Mouse (Mus musculus) olfactory bulb, adult 2 months (tissue): ENCODE results near the gene Eya3. TPM values are rescaled to one million over a fixed set of nuclear protein-coding genes. Genes with fewer than 3 reads are reported as not detected.
A peak's percentile ranks its signal among the peaks of the same experiment; 100 is the strongest.
"Not testable (repeated sequence)": the region's sequence is repeated elsewhere in the genome, so short reads cannot be mapped to it uniquely, and the experiment has no call there.

Experiments
- H3K27ac ChIP-seq: fragments of 200-500 bp; 2 replicates; pipeline ENCODE4 v1.5.1; 2012; ENCODE audit warnings: low read depth, low read length; ENCODE audit not compliant: insufficient read depth
- H3K4me1 ChIP-seq: fragments of 200-500 bp; 2 replicates; pipeline ENCODE4 v1.6.1; 2012; ENCODE audit warnings: low read length; ENCODE audit not compliant: control insufficient read depth, insufficient read depth
- H3K4me3 ChIP-seq: fragments of 200-500 bp; 2 replicates; pipeline ENCODE4 v1.5.1; 2012; ENCODE audit warnings: mild to moderate bottlenecking, low read depth, low read length, moderate library complexity; ENCODE audit not compliant: insufficient read depth
- CTCF ChIP-seq: fragments of 200-500 bp; IDR thresholded peaks from 2 replicates; pipeline ENCODE4 v1.5.1; 2012; ENCODE audit warnings: low read depth, mild to moderate bottlenecking, low read length, moderate library complexity; ENCODE audit not compliant: insufficient read depth
- POLR2A ChIP-seq: fragments of 200-500 bp; IDR thresholded peaks from 2 replicates; pipeline ENCODE4 v1.6.1; 2012; ENCODE audit warnings: mild to moderate bottlenecking, low read depth, low read length, moderate library complexity; ENCODE audit not compliant: insufficient read depth
- WGBS: fragments of 180-500 bp; shearing (Covaris S2); methylation state at CpG from one replicate; pipeline ENCODE4 v1.1.7; 2018; 5-methylcytosine and 5-hydroxymethylcytosine counted together
- polyA plus RNA-seq: library from polyadenylated mRNA; stranded (reverse); fragments of >200 nt; gene quantifications from 2 replicates; pipeline ENCODE4 v1.2.4, GENCODE M21; 2012; ENCODE audit warnings: low replicate concordance; ENCODE audit not compliant: missing spikeins, insufficient read depth, insufficient read length

Eya3 gene
- polyA plus RNA-seq, 1 experiment, result not detected

- Histone ChIP-seq H3K27ac (no peak overlapping the region), H3K4me1 (peaks cover 7% of the 10 kb centered on the region), H3K4me3 (no peak overlapping the region)
- TF ChIP-seq CTCF, result no peak
- TF ChIP-seq POLR2A, result no peak
- WGBS, result 91% methylated on average over 8 of the region's 8 CpGs
Measured at GRCm38 (mm10) chr4:132728233-132728632, 89.4 kb downstream of the Eya3 start.

DNA sequence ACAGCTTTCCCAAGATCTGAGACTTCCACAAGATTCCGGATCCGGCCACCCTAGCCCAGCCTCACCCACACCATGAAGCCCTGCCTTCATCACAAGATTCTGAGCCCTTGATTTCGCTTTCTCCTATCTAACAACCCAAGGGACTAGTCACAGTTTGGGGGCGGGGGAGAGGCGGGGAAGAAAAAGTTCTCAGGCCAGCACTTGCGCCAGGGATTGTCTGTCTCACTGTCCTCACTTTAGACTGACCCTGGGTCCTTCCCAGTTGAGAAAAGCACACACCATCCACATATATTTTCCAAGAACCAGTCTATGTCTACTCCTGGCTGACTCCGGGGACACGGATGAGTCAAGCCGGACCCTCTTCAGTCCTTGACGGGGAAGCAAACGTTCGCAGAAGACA lies 92.8 kb downstream of the Eya3 start:
- 54% methylated on average over 12 of the region's 12 CpGs for WGBS

DNA sequence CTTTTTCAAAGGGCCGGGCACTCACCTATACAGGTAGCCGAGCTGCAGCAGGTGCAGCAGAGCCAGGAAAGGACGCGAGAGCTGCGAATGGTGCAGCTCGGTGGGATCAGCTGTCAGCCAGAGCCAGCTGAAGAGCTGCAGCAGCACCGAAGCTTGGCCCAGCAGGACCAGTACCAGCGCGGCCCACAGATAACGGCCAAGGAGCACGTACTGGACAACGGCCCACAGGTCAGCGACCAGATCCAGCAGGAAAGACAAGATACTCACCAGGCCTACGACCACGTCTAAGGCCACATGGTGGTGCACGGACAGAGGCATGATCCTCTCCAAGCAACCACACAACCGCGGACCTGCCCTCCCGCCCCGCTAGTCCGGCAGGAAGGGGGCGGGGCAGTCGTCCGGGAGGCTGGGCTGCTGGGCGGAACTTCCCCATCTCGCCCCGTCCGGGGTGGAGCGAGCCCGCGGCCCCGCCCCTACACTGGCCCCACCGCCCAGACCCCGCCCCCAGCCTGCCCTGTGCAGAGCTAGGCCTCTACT lies 93.4 kb downstream of the Eya3 start, which contains the start of gene Xkr8:
TSS of gene Xkr8 (minus strand) at position 399 of the 537 bp plus-strand sequence.
- H3K4me3 ChIP-seq, result peak within 1 kb of the TSS; percentile 49
- H3K4me1 ChIP-seq, result peaks cover 7% of the 10 kb centered on the region
- H3K27ac ChIP-seq, result no peak within 1 kb of the TSS
- no peak for TF ChIP-seq CTCF
- no peak for TF ChIP-seq POLR2A
- 4% methylated on average over 34 of the region's 34 CpGs for WGBS

More for the DNA sequence above, 92.8 kb downstream of the Eya3 start:
- H3K27ac ChIP-seq, result no peak overlapping the region
- TF ChIP-seq POLR2A (no peak), CTCF (no peak)
- H3K4me1 ChIP-seq, result peaks cover 7% of the 10 kb centered on the region
- peak overlapping the region; percentile 49 for H3K4me3 ChIP-seq

DNA sequence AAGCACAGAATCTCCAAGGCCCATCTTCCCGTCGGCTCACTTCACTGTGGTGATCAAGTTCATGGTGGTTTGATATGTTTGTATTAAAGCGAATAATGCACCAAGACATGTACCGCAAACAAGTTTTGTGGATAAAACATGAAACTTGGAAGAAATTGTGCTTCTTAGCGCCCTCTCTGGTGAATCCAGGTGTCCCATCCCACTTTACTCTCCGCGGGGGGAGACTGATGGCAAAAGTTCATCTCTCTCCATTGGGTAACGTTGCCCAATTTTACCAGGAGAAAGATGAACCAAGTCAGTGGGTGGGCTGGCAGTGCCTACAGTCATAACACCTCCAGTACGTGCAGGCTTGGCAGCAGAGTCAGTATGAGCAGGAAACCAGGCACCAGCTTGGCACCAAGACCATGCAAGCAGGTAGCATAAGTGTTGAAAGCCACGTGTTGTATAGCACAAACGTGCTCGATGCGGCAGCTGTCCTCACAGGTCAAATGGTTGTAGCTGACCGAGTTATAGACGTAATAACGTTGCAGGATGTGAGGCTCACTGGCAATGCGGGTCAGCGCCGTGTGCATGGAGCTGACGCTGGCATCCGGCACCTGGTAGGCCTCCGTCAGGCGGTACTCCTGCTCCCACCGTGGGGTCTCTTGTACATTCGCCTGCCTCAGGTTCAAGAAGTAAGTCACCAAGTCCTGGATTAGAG lies 94.4 kb downstream of the Eya3 start:
- Histone ChIP-seq H3K4me1 (peaks cover 7% of the 10 kb centered on the region), H3K4me3 (no peak overlapping the region), H3K27ac (no peak overlapping the region)
- no peak for TF ChIP-seq POLR2A
- TF ChIP-seq CTCF, result no peak
- WGBS, result 94% methylated on average over 25 of the region's 25 CpGs

DNA sequence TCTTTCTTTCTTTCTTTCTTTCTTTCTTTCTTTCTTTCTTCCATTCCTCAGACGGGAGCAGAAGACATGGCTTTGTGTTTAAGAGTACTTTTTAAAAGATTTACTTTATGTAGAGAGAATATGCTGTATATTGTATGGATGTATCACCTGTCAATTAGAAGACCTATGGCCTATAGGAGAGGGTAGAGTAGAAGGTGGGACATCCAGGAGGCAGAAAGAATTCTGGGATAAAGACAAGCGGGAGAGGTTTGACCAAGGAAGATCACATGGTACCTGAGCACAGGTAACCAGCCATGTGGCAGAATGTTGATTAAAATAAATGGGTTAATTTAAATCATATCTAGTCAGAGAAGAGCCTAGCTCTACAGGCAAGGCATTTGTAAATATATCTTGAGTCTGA lies 96.0 kb downstream of the Eya3 start:
- no peak for TF ChIP-seq POLR2A
- TF ChIP-seq CTCF, result no peak
- Histone ChIP-seq H3K4me3 (no peak overlapping the region), H3K4me1 (peaks cover 7% of the 10 kb centered on the region), H3K27ac (no peak overlapping the region)
- 92% methylated on average over 2 of the region's 2 CpGs for WGBS

- TF ChIP-seq POLR2A (no peak), CTCF (no peak)
- Histone ChIP-seq H3K4me1 (peaks cover 7% of the 10 kb centered on the region), H3K27ac (no peak overlapping the region), H3K4me3 (no peak overlapping the region)
- 73% methylated on average over 2 of the region's 2 CpGs for WGBS
Measured at GRCm38 (mm10) chr4:132735389-132735788, 96.6 kb downstream of the Eya3 start.

DNA sequence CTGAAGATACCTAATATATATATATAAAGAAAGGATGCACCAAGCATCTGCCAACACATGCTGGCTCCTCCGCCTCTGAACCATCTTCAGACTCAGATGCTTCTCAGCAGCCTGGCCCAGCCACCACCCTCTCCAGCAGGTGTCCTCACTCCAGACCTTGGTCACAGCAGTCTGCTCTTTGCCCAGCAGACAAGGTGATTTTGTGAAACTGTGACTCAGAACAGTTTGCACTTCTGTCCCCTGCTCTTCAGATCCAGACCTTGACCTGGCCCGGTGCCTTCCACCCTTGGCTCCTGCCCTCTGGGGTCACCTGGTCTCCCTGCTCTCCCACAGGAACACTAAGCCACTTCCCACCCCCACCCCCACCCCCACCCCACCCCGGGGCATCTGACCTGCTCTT lies 97.1 kb downstream of the Eya3 start:
- TF ChIP-seq POLR2A (no peak), CTCF (no peak)
- peaks cover 7% of the 10 kb centered on the region for H3K4me1 ChIP-seq
- WGBS, result 69% methylated on average over 3 of the region's 3 CpGs
- no peak overlapping the region for H3K4me3 ChIP-seq
- H3K27ac ChIP-seq, result no peak overlapping the region

GRCm38 (mm10) chr4:132737154-132737553 lies 98.4 kb downstream of the Eya3 start:
- H3K27ac ChIP-seq, H3K4me3 ChIP-seq, H3K4me1 ChIP-seq: not testable (repeated sequence)
- 93% methylated on average over 9 of the region's 9 CpGs for WGBS

DNA sequence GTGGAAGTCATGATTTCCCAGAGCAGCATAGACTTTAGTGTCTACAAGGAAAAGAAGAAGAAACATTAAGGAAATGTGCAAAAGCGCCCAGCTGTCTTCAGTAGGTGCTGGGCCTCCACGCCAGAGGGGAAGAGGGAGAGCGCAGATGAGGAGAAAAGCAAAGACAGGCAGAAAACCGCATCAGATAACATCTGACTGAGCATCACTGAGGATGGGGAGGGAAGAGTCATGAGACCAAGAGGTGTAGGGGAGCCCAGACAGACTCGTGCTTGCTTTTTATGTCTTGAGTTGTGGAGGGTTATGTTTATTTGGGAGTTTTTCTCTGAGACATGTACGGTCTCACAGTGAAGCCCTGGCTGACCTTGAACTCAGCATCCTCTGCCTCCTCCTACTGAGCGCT lies 102.7 kb downstream of the Eya3 start:
- Histone ChIP-seq H3K4me1 (peaks cover 7% of the 10 kb centered on the region; the same call in 1 of the 2 replicates), H3K4me3 (no peak overlapping the region), H3K27ac (no peak overlapping the region)
- no peak for TF ChIP-seq POLR2A
- no peak for TF ChIP-seq CTCF
- WGBS, result 94% methylated on average over 7 of the region's 7 CpGs
